In genomic region chr19:47276730-47277129, GRCm38 (mm10) we compare ENCODE assay signal across 9 mouse cellular contexts.
DNase-seq lines count a peak whose midpoint lies in the region; ATAC-seq lines count a peak whose summit lies in the region.
"Had no signal": no experiment of that assay in that cellular context is flagged by ENCODE, and none has a peak within 500 bp of the region (broad histone marks: within the 10 kb centered on the region; RNA-seq: fewer than 3 reads in every experiment).

No protein-coding gene starts in this region.

- H3K9ac ChIP-seq in heart, embryonic 11.5 days (ENCODE audit: low read depth, low read length): no peak overlapping the region

- DNase-seq in kidney, adult 9 months: peak; percentile 38
- DNase-seq in kidney, adult 11 months: no peak
- peak; percentile 82 for DNase-seq in layer of hippocampus, adult 9-11 months
- peak; percentile 77 to 82 for DNase-seq in right cerebral cortex, postnatal 10 days (ENCODE audit: low spot score in 2 of 2)
- no peak for DNase-seq in thymus, postnatal 36 days
- DNase-seq in adrenal gland, postnatal 10 days: no peak

- H3K4me1 ChIP-seq in heart, embryonic 11.5 days (ENCODE audit: control insufficient read depth, insufficient read depth, low read length): peaks cover 27% of the 10 kb centered on the region

- H3K27ac ChIP-seq in heart, embryonic 11.5 days (ENCODE audit: low read depth, low read length): 0 out of 2 replicates have a peak overlapping the region, but pooled peaks have one; percentile 25

- peaks cover 52% of the 10 kb centered on the region for H3K36me3 ChIP-seq in heart, embryonic 11.5 days (ENCODE audit: control insufficient read depth, insufficient read depth, low read length)

- H3K4me2 ChIP-seq in heart, embryonic 11.5 days: no peak overlapping the region

- H3K9me3 ChIP-seq in heart, embryonic 11.5 days (replicated peaks; ENCODE audit: control insufficient read depth, low read length): 0 out of 2 replicates have a peak, but pooled peaks cover 3% of the 10 kb centered on the region

- 70% methylated on average over 6 of the region's 6 CpGs for WGBS in heart, embryonic 11.5 days (ENCODE audit: insufficient replicate concordance)

- H3K27me3 ChIP-seq in heart, embryonic 11.5 days (ENCODE audit: control insufficient read depth, insufficient read depth, low read length): no peaks in the 10 kb centered on the region

- ATAC-seq in heart, embryonic 11.5 days (replicated peaks; ENCODE audit: insufficient number of reproducible peaks, low FRiP score, low TSS enrichment): no peak
- ATAC-seq in monocyte, adult 5-6 weeks (replicated peaks; ENCODE audit: insufficient number of reproducible peaks, low FRiP score, low TSS enrichment, poor library complexity, severe bottlenecking): no peak
- ATAC-seq: intestine, embryonic 16.5 days had no signal

- H3K4me3 ChIP-seq in heart, embryonic 11.5 days (ENCODE audit: low read depth, low read length): no peak overlapping the region

Comparison
In these comparisons a context has a peak if more than half of its experiments do, and no peak if none do; other contexts are left out.
1. DNase-seq: peak in kidney, adult 9 months (single experiment), layer of hippocampus, adult 9-11 months (single experiment) and right cerebral cortex, postnatal 10 days (2 of 2); none in kidney, adult 11 months (single experiment), thymus, postnatal 36 days (0 of 2) and adrenal gland, postnatal 10 days (single experiment).